Mouse (Mus musculus): Measurements from ENCODE around the gene Tox2. TPM values are rescaled to one million over a fixed set of nuclear protein-coding genes. Genes with fewer than 3 reads are reported as not detected.
A peak's percentile ranks its signal among the peaks of the same experiment; 100 is the strongest.

Tox2 gene
- polyA plus RNA-seq, 1 experiment: 0.67 TPM

DNA sequence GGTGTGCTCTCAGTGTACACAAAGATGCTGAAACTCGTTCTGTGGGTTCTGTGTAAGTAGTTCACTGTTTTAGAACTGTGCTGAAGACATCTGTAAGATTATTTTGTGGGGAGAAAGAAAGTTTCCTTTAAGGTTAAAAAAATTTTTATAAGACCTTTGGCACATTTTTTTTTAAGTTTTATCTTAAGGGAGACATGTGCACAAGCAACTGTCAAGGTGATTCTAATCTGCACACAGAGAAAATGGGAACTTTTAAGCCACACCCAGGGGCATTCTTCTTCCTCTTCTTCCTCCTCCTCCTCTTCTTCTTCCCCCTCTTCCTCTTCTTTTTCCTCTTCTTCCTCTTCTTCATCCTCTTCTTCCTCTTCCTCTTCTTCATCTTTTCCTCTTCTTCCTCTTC is 120.2 kb downstream of the Tox2 start:
- Histone ChIP-seq H3K4me1 (ENCODE audit: control insufficient read depth, insufficient read depth, low read length) (no peaks in the 10 kb centered on the region; the same call in 1 of the 2 replicates), H3K4me3 (replicated peaks; ENCODE audit: control insufficient read depth, low read depth, low read length) (no peak overlapping the region), H3K27ac (ENCODE audit: control insufficient read depth, insufficient read depth, low read depth, low read length, poor library complexity) (no peak overlapping the region)
- TF ChIP-seq POLR2A (IDR thresholded peaks at IDR 0.05; ENCODE audit: borderline replicate concordance, control insufficient read depth, low read depth, low read length): no peak
- TF ChIP-seq CTCF (IDR thresholded peaks at IDR 0.05; ENCODE audit: control insufficient read depth, insufficient read depth, low read length): no peak
- WGBS: 38% methylated on average over 1 of the region's 1 CpGs

DNA sequence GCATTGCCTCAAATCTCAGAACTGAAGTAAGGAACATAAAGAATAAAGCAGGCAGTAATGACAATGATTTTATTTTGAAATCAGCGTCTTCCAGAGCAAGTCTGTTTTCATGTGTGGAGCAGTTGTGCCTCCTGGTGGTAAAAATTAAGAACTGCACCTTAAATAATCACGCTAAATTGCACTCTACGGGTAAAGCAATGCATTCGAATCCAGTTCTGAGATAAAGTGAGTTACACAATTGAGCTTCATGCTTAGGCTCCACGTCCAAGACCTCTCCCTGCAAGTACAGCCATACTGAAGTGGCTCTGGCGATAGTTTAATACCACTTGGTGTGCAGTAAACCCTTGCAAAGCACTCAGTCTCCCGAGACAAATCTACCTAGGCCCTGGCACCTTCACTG is 127.8 kb downstream of the Tox2 start:
- Histone ChIP-seq H3K4me1 (ENCODE audit: control insufficient read depth, insufficient read depth, low read length) (no peaks in the 10 kb centered on the region; the same call in 1 of the 2 replicates), H3K4me3 (replicated peaks; ENCODE audit: control insufficient read depth, low read depth, low read length) (no peak overlapping the region), H3K27ac (ENCODE audit: control insufficient read depth, insufficient read depth, low read depth, low read length, poor library complexity) (no peak overlapping the region)
- WGBS: 24% methylated on average over 7 of the region's 7 CpGs
- no peak for TF ChIP-seq CTCF (IDR thresholded peaks at IDR 0.05; ENCODE audit: control insufficient read depth, insufficient read depth, low read length)
- TF ChIP-seq POLR2A (IDR thresholded peaks at IDR 0.05; ENCODE audit: borderline replicate concordance, control insufficient read depth, low read depth, low read length): no peak

DNA sequence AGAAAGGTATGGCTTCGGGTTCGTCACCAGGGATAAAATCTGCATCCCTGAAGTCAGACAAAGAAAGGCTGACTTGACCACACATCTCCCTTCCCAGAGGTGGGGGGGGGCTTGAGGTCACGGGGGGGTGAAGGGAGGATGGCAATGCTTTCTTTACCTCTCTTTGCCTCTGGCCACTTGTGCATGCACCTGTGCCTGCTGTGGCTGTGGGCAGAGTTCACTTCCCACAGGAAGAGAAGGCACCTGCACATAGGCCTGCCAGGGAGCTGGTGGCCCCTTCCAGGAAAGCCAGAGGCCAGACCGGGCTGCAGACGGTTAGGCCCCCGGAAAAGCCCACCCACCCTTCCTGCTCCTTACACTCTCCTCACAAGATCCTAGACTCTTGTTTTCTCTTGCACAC is 128.5 kb downstream of the Tox2 start:
- Histone ChIP-seq H3K4me1 (ENCODE audit: control insufficient read depth, insufficient read depth, low read length) (no peaks in the 10 kb centered on the region; the same call in 1 of the 2 replicates), H3K27ac (ENCODE audit: control insufficient read depth, insufficient read depth, low read depth, low read length, poor library complexity) (no peak overlapping the region), H3K4me3 (replicated peaks; ENCODE audit: control insufficient read depth, low read depth, low read length) (no peak overlapping the region)
- no peak for TF ChIP-seq POLR2A (IDR thresholded peaks at IDR 0.05; ENCODE audit: borderline replicate concordance, control insufficient read depth, low read depth, low read length)
- 59% methylated on average over 6 of the region's 6 CpGs for WGBS

DNA sequence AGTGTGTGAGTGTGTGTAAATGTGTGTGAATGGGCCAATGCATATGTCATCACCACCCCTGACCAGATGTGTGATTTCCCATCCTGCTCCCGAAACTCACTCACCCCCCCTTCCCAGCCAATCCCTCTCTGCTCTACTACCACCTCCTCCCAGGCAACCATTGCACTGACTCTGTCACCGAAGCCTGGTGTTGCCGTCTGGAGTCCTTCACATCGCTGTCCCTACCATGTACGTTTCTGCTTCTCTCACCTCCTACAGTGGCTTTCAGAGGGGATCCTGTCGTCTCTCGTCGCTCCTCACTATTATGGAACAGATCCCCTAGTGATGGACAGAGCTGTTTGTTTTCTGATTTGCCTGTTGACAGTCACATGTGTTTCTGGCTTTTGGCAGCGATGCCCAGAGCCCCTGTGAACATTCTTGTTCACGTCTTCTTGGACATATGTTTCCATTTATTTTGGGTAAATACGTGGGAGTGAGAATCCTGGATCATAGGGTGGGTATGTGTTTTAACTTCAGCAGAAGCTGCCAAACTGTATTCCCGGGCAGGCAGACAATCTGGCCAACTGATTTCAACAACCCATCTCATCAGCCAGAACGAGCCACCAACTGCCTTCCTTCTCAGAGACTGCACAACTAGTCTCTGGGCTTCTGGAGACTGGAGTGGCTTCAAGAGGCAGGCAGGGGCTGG is 129.6 kb downstream of the Tox2 start:
- Histone ChIP-seq H3K4me3 (replicated peaks; ENCODE audit: control insufficient read depth, low read depth, low read length) (no peak overlapping the region), H3K27ac (ENCODE audit: control insufficient read depth, insufficient read depth, low read depth, low read length, poor library complexity) (no peak overlapping the region), H3K4me1 (ENCODE audit: control insufficient read depth, insufficient read depth, low read length) (no peaks in the 10 kb centered on the region; the same call in 1 of the 2 replicates)
- no peak for TF ChIP-seq CTCF (IDR thresholded peaks at IDR 0.05; ENCODE audit: control insufficient read depth, insufficient read depth, low read length)
- TF ChIP-seq POLR2A (IDR thresholded peaks at IDR 0.05; ENCODE audit: borderline replicate concordance, control insufficient read depth, low read depth, low read length): no peak
- 75% methylated on average over 13 of the region's 13 CpGs for WGBS

- TF ChIP-seq POLR2A (IDR thresholded peaks at IDR 0.05; ENCODE audit: borderline replicate concordance, control insufficient read depth, low read depth, low read length) (no peak), CTCF (IDR thresholded peaks at IDR 0.05; ENCODE audit: control insufficient read depth, insufficient read depth, low read length) (peak; percentile 75)
- no peak overlapping the region for H3K4me3 ChIP-seq (replicated peaks; ENCODE audit: control insufficient read depth, low read depth, low read length)
- H3K27ac ChIP-seq (ENCODE audit: control insufficient read depth, insufficient read depth, low read depth, low read length, poor library complexity): no peak overlapping the region
- H3K4me1 ChIP-seq (ENCODE audit: control insufficient read depth, insufficient read depth, low read length): no peaks in the 10 kb centered on the region
- WGBS: 25% methylated on average over 9 of the region's 9 CpGs
Observed at GRCm38 (mm10) chr2:163340263-163340662, 137.3 kb downstream of the Tox2 start.

GRCm38 (mm10) chr2:163343671-163344070 is 140.7 kb downstream of the Tox2 start:
- H3K4me1 ChIP-seq (ENCODE audit: control insufficient read depth, insufficient read depth, low read length): no peaks in the 10 kb centered on the region
- TF ChIP-seq POLR2A (IDR thresholded peaks at IDR 0.05; ENCODE audit: borderline replicate concordance, control insufficient read depth, low read depth, low read length): no peak
- peak; percentile 53 for TF ChIP-seq CTCF (IDR thresholded peaks at IDR 0.05; ENCODE audit: control insufficient read depth, insufficient read depth, low read length)
- no peak overlapping the region for H3K27ac ChIP-seq (ENCODE audit: control insufficient read depth, insufficient read depth, low read depth, low read length, poor library complexity)
- WGBS: 85% methylated on average over 4 of the region's 4 CpGs
- H3K4me3 ChIP-seq (replicated peaks; ENCODE audit: control insufficient read depth, low read depth, low read length): no peak overlapping the region

DNA sequence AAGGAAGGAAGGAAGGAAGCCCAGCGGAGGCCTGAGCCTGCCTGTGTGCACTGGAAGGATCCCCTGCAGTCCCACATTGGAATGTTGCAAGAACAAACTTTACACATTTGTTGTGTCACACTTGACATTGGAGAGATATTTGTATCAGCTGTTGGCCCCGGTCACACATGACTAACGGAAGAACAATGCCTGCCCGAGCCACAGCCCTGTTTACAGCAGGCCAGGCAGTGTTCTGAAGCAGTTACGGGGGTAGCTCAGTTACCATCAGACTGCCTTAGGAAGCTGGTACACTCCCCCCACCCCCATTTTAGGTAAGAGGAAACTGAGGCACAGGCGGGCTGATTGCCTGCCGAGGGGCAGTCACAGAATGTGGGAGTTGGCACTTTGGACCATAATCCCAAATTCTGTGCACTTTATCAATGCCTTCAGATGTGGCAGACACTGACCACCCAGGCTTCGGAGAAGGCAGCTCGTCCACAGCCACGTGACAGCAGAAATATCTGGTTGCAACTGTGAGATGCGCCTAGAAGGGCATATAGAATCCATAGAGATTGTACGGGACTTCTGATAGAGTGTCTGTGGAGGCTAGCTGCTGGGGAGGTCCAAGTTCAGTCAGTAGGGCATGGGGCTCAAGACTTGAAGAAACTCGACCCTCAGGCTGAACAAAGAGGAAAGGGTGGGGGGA is 142.2 kb downstream of the Tox2 start:
- 77% methylated on average over 13 of the region's 13 CpGs for WGBS
- no peaks in the 10 kb centered on the region for H3K4me1 ChIP-seq (ENCODE audit: control insufficient read depth, insufficient read depth, low read length)
- no peak overlapping the region for H3K27ac ChIP-seq (ENCODE audit: control insufficient read depth, insufficient read depth, low read depth, low read length, poor library complexity)
- H3K4me3 ChIP-seq (replicated peaks; ENCODE audit: control insufficient read depth, low read depth, low read length): no peak overlapping the region
- TF ChIP-seq CTCF (IDR thresholded peaks at IDR 0.05; ENCODE audit: control insufficient read depth, insufficient read depth, low read length) (no peak), POLR2A (IDR thresholded peaks at IDR 0.05; ENCODE audit: borderline replicate concordance, control insufficient read depth, low read depth, low read length) (no peak)

DNA sequence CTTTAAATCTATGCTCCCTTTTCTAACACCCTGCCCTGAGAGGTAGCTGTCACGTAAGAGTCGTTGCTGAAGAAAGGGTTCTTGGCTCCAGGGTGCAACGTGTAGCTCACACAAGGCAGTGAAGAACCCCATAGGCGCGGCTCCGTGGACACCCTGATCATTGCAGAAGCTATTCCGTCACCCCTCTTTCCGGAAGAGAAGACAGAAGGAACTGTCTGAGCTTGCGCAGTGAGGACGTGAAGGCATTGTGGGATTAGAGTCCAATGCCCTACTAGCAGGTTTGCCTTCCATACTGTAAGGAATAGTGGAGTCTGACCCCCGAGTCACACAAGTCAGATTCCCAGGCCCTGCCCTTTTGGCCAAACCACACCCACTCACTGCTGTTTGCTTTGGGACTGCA is 143.6 kb downstream of the Tox2 start:
- no peak overlapping the region for H3K27ac ChIP-seq (ENCODE audit: control insufficient read depth, insufficient read depth, low read depth, low read length, poor library complexity)
- H3K4me3 ChIP-seq (replicated peaks; ENCODE audit: control insufficient read depth, low read depth, low read length): no peak overlapping the region
- H3K4me1 ChIP-seq (ENCODE audit: control insufficient read depth, insufficient read depth, low read length): no peaks in the 10 kb centered on the region
- WGBS: 79% methylated on average over 11 of the region's 11 CpGs
- TF ChIP-seq POLR2A (IDR thresholded peaks at IDR 0.05; ENCODE audit: borderline replicate concordance, control insufficient read depth, low read depth, low read length): no peak
- TF ChIP-seq CTCF (IDR thresholded peaks at IDR 0.05; ENCODE audit: control insufficient read depth, insufficient read depth, low read length): no peak
